Mouse (Mus musculus) hindbrain, embryonic 11.5 days (tissue): Measurements from ENCODE around the gene Plpp1. TPM values are rescaled to one million over a fixed set of nuclear protein-coding genes. Genes with fewer than 3 reads are reported as not detected.

Source experiments
- polyA plus RNA-seq: library from polyadenylated mRNA; unstranded; fragments of >200 nt; fragmentation: Nextera tagmentation; extraction: Ambion mirVana; gene quantifications from 2 replicates; pipeline ENCODE4 v1.2.1, GENCODE M21; 2014

Gene Plpp1
- polyA plus RNA-seq, 1 experiment from 2014 or later: 24.0 TPM

Other genes with a start within 250 kb of the Plpp1 start
- gene Il31ra, start 206.4 kb upstream of the Plpp1 start, polyA plus RNA-seq: not detected in 2 replicates
- 0.83 and 0.88 TPM in 2 replicates for gene Ddx4, start 148.3 kb upstream of the Plpp1 start, polyA plus RNA-seq
- 18.9 and 25.2 TPM in 2 replicates for gene Slc38a9, start 140.0 kb upstream of the Plpp1 start, polyA plus RNA-seq
- 94.7 and 103 TPM in 2 replicates for gene Mtrex, start 126.6 kb downstream of the Plpp1 start, polyA plus RNA-seq
- gene Dhx29, start 126.7 kb downstream of the Plpp1 start, polyA plus RNA-seq: 33.5 and 42.3 TPM in 2 replicates
- gene Ccno, start 187.0 kb downstream of the Plpp1 start, polyA plus RNA-seq: 2.6 and 5.0 TPM in 2 replicates
- 2.2 and 2.7 TPM in 2 replicates for gene Mcidas, start 193.1 kb downstream of the Plpp1 start, polyA plus RNA-seq
- gene Cdc20b, start 234.3 kb downstream of the Plpp1 start, polyA plus RNA-seq: 0.92 and 2.1 TPM in 2 replicates
- gene Gpx8, start 245.6 kb downstream of the Plpp1 start, polyA plus RNA-seq: 103 and 105 TPM in 2 replicates